Mouse (Mus musculus): ENCODE data around the gene Gli1. TPM values are rescaled to one million over a fixed set of nuclear protein-coding genes. Genes with fewer than 3 reads are reported as not detected.

The Gli1 gene
- 1.8 TPM for polyA plus RNA-seq (2015; fragmentation: Illumina TruSeq; extraction: RNeasy Lipid Tissue Mini Kit (QIAGEN cat#74804); ENCODE audit: low read depth, low replicate concordance)

DNA sequence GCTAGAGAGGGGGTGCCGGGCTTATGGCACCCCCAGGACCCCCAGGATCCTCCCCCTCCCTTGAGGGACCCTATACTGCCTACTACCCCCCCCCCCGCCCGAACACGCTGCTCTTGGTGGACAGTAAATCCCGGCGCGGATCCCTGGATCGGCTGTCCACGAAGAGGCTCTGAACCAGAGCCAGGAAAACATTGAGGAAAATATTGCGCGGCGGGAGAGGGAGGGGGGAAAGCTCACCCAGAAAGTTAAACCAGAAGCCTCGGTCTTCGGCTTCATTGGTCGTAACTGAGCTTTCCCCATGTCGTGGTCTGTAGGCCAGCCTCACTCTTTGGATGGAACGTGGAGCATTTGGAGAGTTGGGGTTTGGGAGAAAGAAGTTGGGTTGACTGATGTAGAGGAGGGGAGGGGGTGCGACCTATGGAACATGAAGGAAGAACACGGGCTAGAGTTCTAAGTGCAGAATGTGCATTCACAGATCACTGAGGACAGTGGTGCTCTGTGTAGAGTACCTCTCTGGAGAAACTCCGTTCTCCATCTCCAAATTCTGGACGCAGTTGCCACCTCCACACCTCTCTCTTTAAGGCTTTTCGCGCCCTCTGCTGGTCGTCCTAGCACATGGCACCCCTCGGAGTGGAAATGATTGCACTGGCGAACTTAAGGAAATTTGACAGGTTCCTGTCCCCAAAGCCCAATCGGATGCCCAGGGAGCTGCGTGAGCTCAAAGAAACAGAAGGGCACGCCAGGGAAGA lies at the start of gene Gli1:
TSS of gene Gli1 (minus strand) at position 84 of the 749 bp plus-strand sequence.

GRCm38 (mm10) chr10:127380251-127380691 lies 38.5 kb upstream of the Gli1 start, which contains the start of gene R3hdm2:
Gene R3hdm2 (plus strand): TSS chr10:127380327.

GRCm38 (mm10) chr10:127369834-127370820 lies 28.4 kb upstream of the Gli1 start, which contains the start of gene Inhbc:
Gene Inhbc (minus strand): TSS chr10:127370431.

GRCm38 (mm10) chr10:127353909-127354895 lies 12.4 kb upstream of the Gli1 start, which contains the start of gene Inhbe:
Gene Inhbe (minus strand): TSS chr10:127354411.

GRCm38 (mm10) chr10:127321621-127322020 lies 20.2 kb downstream of the Gli1 start, which contains the start of gene Arhgap9:
Gene Arhgap9 (plus strand): TSS chr10:127321964.

GRCm38 (mm10) chr10:127311476-127312355 lies 30.1 kb downstream of the Gli1 start, which contains the start of gene Mars:
Gene Mars (minus strand): TSS chr10:127311786.

GRCm38 (mm10) chr10:127288800-127289572 lies 52.8 kb downstream of the Gli1 start, which contains the start of gene Mbd6:
Gene Mbd6 (minus strand): TSS chr10:127289018.

Other genes with a start within 250 kb of the Gli1 start
- 108 TPM for gene Os9, start 220.8 kb downstream of the Gli1 start, polyA plus RNA-seq (2015; fragmentation: Illumina TruSeq; extraction: RNeasy Lipid Tissue Mini Kit (QIAGEN cat#74804); ENCODE audit: low read depth, low replicate concordance)
- 103 TPM for gene B4galnt1, start 176.7 kb downstream of the Gli1 start, polyA plus RNA-seq (2015; fragmentation: Illumina TruSeq; extraction: RNeasy Lipid Tissue Mini Kit (QIAGEN cat#74804); ENCODE audit: low read depth, low replicate concordance)
- 5.2 TPM for gene Slc26a10, start 161.3 kb downstream of the Gli1 start, polyA plus RNA-seq (2015; fragmentation: Illumina TruSeq; extraction: RNeasy Lipid Tissue Mini Kit (QIAGEN cat#74804); ENCODE audit: low read depth, low replicate concordance)
- 181 TPM for gene Arhgef25, start 151.9 kb downstream of the Gli1 start, polyA plus RNA-seq (2015; fragmentation: Illumina TruSeq; extraction: RNeasy Lipid Tissue Mini Kit (QIAGEN cat#74804); ENCODE audit: low read depth, low replicate concordance)
- 238 TPM for gene Dtx3, start 146.2 kb downstream of the Gli1 start, polyA plus RNA-seq (2015; fragmentation: Illumina TruSeq; extraction: RNeasy Lipid Tissue Mini Kit (QIAGEN cat#74804); ENCODE audit: low read depth, low replicate concordance)
- gene Pip4k2c, start 130.4 kb downstream of the Gli1 start, polyA plus RNA-seq (2015; fragmentation: Illumina TruSeq; extraction: RNeasy Lipid Tissue Mini Kit (QIAGEN cat#74804); ENCODE audit: low read depth, low replicate concordance): 84.7 TPM
- gene Kif5a, start 78.6 kb downstream of the Gli1 start, polyA plus RNA-seq (2015; fragmentation: Illumina TruSeq; extraction: RNeasy Lipid Tissue Mini Kit (QIAGEN cat#74804); ENCODE audit: low read depth, low replicate concordance): 1,243 TPM
- gene Dctn2, start 75.6 kb downstream of the Gli1 start, polyA plus RNA-seq (2015; fragmentation: Illumina TruSeq; extraction: RNeasy Lipid Tissue Mini Kit (QIAGEN cat#74804); ENCODE audit: low read depth, low replicate concordance): 329 TPM
- 25.4 TPM for gene Mbd6, start 53.0 kb downstream of the Gli1 start, polyA plus RNA-seq (2015; fragmentation: Illumina TruSeq; extraction: RNeasy Lipid Tissue Mini Kit (QIAGEN cat#74804); ENCODE audit: low read depth, low replicate concordance)
- 67.4 TPM for gene Mars, start 30.2 kb downstream of the Gli1 start, polyA plus RNA-seq (2015; fragmentation: Illumina TruSeq; extraction: RNeasy Lipid Tissue Mini Kit (QIAGEN cat#74804); ENCODE audit: low read depth, low replicate concordance)
- gene Arhgap9, start 20.0 kb downstream of the Gli1 start, polyA plus RNA-seq (2015; fragmentation: Illumina TruSeq; extraction: RNeasy Lipid Tissue Mini Kit (QIAGEN cat#74804); ENCODE audit: low read depth, low replicate concordance): 1.1 TPM
- gene Inhbe, start 12.4 kb upstream of the Gli1 start, polyA plus RNA-seq (2015; fragmentation: Illumina TruSeq; extraction: RNeasy Lipid Tissue Mini Kit (QIAGEN cat#74804); ENCODE audit: low read depth, low replicate concordance): 0.13 TPM
- gene Inhbc, start 28.5 kb upstream of the Gli1 start, polyA plus RNA-seq (2015; fragmentation: Illumina TruSeq; extraction: RNeasy Lipid Tissue Mini Kit (QIAGEN cat#74804); ENCODE audit: low read depth, low replicate concordance): not detected
- gene R3hdm2, start 38.4 kb upstream of the Gli1 start, polyA plus RNA-seq (2015; fragmentation: Illumina TruSeq; extraction: RNeasy Lipid Tissue Mini Kit (QIAGEN cat#74804); ENCODE audit: low read depth, low replicate concordance): 195 TPM
- 4.3 TPM for gene Stac3, start 159.7 kb upstream of the Gli1 start, polyA plus RNA-seq (2015; fragmentation: Illumina TruSeq; extraction: RNeasy Lipid Tissue Mini Kit (QIAGEN cat#74804); ENCODE audit: low read depth, low replicate concordance)
- 9.8 TPM for gene Ndufa4l2, start 173.0 kb upstream of the Gli1 start, polyA plus RNA-seq (2015; fragmentation: Illumina TruSeq; extraction: RNeasy Lipid Tissue Mini Kit (QIAGEN cat#74804); ENCODE audit: low read depth, low replicate concordance)
- gene Shmt2, start 180.5 kb upstream of the Gli1 start, polyA plus RNA-seq (2015; fragmentation: Illumina TruSeq; extraction: RNeasy Lipid Tissue Mini Kit (QIAGEN cat#74804); ENCODE audit: low read depth, low replicate concordance): 26.1 TPM
- gene Nxph4, start 192.6 kb upstream of the Gli1 start, polyA plus RNA-seq (2015; fragmentation: Illumina TruSeq; extraction: RNeasy Lipid Tissue Mini Kit (QIAGEN cat#74804); ENCODE audit: low read depth, low replicate concordance): 6.8 TPM

Measured in brain, adult 10 weeks (tissue).